Mouse (Mus musculus) midbrain, embryonic 13.5 days (tissue): ENCODE data around the gene Map10. TPM values are rescaled to one million over a fixed set of nuclear protein-coding genes. Genes with fewer than 3 reads are reported as not detected.

Experiments
- ATAC-seq: fragments of 200-750 bp; cut with Nextera tagmentation; 2 replicates; pipeline ENCODE4 v1.8.0; 2017; ENCODE audit warnings: mild to moderate bottlenecking, moderate TSS enrichment, moderate library complexity
- H3K27ac ChIP-seq: fragments of 300-500 bp; sonication (generic); 2 replicates; pipeline ENCODE4 v1.5.1; 2015; ENCODE audit warnings: inconsistent platforms, mild to moderate bottlenecking, moderate library complexity
- H3K27me3 ChIP-seq: fragments of 300-500 bp; sonication (generic); 2 replicates; pipeline ENCODE4 v1.6.1; 2015; ENCODE audit warnings: mild to moderate bottlenecking, inconsistent platforms
- H3K36me3 ChIP-seq: fragments of 300-500 bp; sonication (generic); 2 replicates; pipeline ENCODE4 v1.6.1; 2015; ENCODE audit warnings: mild to moderate bottlenecking, inconsistent platforms
- H3K4me1 ChIP-seq: fragments of 300-500 bp; sonication (generic); replicated peaks from 2 replicates; pipeline ENCODE4 v1.6.1; 2015; ENCODE audit warnings: inconsistent platforms
- H3K4me2 ChIP-seq: fragments of 300-500 bp; sonication (generic); replicated peaks from 2 replicates; pipeline ENCODE4 v1.6.1; 2015; ENCODE audit warnings: moderate library complexity, mild to moderate bottlenecking, inconsistent platforms
- H3K4me3 ChIP-seq: fragments of 300-500 bp; sonication (generic); replicated peaks from 2 replicates; pipeline ENCODE4 v1.5.1; 2015; ENCODE audit warnings: mild to moderate bottlenecking, inconsistent platforms
- H3K9ac ChIP-seq: fragments of 300-500 bp; sonication (generic); replicated peaks from 2 replicates; pipeline ENCODE4 v1.6.1; 2015; ENCODE audit warnings: mild to moderate bottlenecking, inconsistent platforms
- H3K9me3 ChIP-seq: fragments of 300-500 bp; sonication (generic); 2 replicates; pipeline ENCODE4 v1.6.1; 2016; ENCODE audit warnings: mild to moderate bottlenecking, inconsistent platforms
- WGBS: fragments of 180-500 bp; shearing (Covaris S2); methylation state at CpG from one replicate; pipeline ENCODE4 v1.1.7; 2015; 5-methylcytosine and 5-hydroxymethylcytosine counted together
- polyA plus RNA-seq: library from polyadenylated mRNA; unstranded; fragments of >200 nt; fragmentation: Nextera tagmentation; extraction: Ambion mirVana; gene quantifications from 2 replicates; pipeline ENCODE4 v1.2.1, GENCODE M21; 2015

Map10 gene
- polyA plus RNA-seq, 1 experiment from 2014 or later, result 8.7 TPM

- H3K9me3 ChIP-seq, result peaks cover 7% of the 10 kb centered on the region; the same call in 1 of the 2 replicates
- no peak overlapping the region for H3K4me2 ChIP-seq
- no peak overlapping the region for H3K4me3 ChIP-seq
- peaks cover 3% of the 10 kb centered on the region for H3K4me1 ChIP-seq
- 89% methylated on average over 6 of the region's 6 CpGs for WGBS
- no peaks in the 10 kb centered on the region for H3K36me3 ChIP-seq
- H3K27me3 ChIP-seq, result no peaks in the 10 kb centered on the region
- ATAC-seq, result no peak
- H3K27ac ChIP-seq, result no peak overlapping the region
- H3K9ac ChIP-seq, result no peak overlapping the region
These were observed 26.3 kb downstream of the Map10 start for GRCm38 (mm10) chr8:125695951-125696350.

GRCm38 (mm10) chr8:125699391-125700025 lies 29.9 kb downstream of the Map10 start:
- peaks cover 7% of the 10 kb centered on the region; the same call in 1 of the 2 replicates for H3K9me3 ChIP-seq
- WGBS, result 61% methylated on average over 6 of the region's 6 CpGs
- ATAC-seq, result no peak
- H3K9ac ChIP-seq, result no peak overlapping the region
- H3K4me3 ChIP-seq, result no peak overlapping the region
- no peaks in the 10 kb centered on the region for H3K36me3 ChIP-seq
- H3K27me3 ChIP-seq, result no peaks in the 10 kb centered on the region
- H3K4me1 ChIP-seq, result no peaks in the 10 kb centered on the region
- no peak overlapping the region for H3K4me2 ChIP-seq
- no peak overlapping the region for H3K27ac ChIP-seq

GRCm38 (mm10) chr8:125700407-125700806 lies 30.8 kb downstream of the Map10 start:
- H3K4me2 ChIP-seq, result no peak overlapping the region
- H3K4me3 ChIP-seq, result no peak overlapping the region
- H3K9ac ChIP-seq, result no peak overlapping the region
- 78% methylated on average over 7 of the region's 7 CpGs for WGBS
- H3K36me3 ChIP-seq, result no peaks in the 10 kb centered on the region
- ATAC-seq, result no peak
- peaks cover 7% of the 10 kb centered on the region; the same call in 1 of the 2 replicates for H3K9me3 ChIP-seq
- H3K4me1 ChIP-seq, result no peaks in the 10 kb centered on the region
- H3K27me3 ChIP-seq, result no peaks in the 10 kb centered on the region
- H3K27ac ChIP-seq, result no peak overlapping the region

GRCm38 (mm10) chr8:125702868-125703473 lies 33.4 kb downstream of the Map10 start:
- H3K9ac ChIP-seq, result no peak overlapping the region
- no peaks in the 10 kb centered on the region for H3K27me3 ChIP-seq
- no peak overlapping the region for H3K4me2 ChIP-seq
- H3K4me1 ChIP-seq, result 0 out of 2 replicates have a peak, but pooled peaks cover 4% of the 10 kb centered on the region
- H3K27ac ChIP-seq, result no peak overlapping the region
- no peak overlapping the region for H3K4me3 ChIP-seq
- peaks cover 7% of the 10 kb centered on the region; the same call in 1 of the 2 replicates for H3K9me3 ChIP-seq
- WGBS, result 71% methylated on average over 15 of the region's 15 CpGs
- 0 out of 2 replicates have a peak, but pooled peaks have one; percentile 34 for ATAC-seq
- no peaks in the 10 kb centered on the region for H3K36me3 ChIP-seq

GRCm38 (mm10) chr8:125704434-125704833 lies 34.8 kb downstream of the Map10 start:
- 85% methylated on average over 6 of the region's 6 CpGs for WGBS
- ATAC-seq, result no peak

GRCm38 (mm10) chr8:125705816-125706215 lies 36.2 kb downstream of the Map10 start:
- Histone ChIP-seq H3K27me3 (no peaks in the 10 kb centered on the region), H3K36me3 (no peaks in the 10 kb centered on the region), H3K9me3 (no peaks in the 10 kb centered on the region), H3K4me2 (no peak overlapping the region), H3K4me3 (no peak overlapping the region), H3K9ac (no peak overlapping the region), H3K4me1 (0 out of 2 replicates have a peak, but pooled peaks cover 4% of the 10 kb centered on the region), H3K27ac (no peak overlapping the region)
- WGBS, result 83% methylated on average over 7 of the region's 7 CpGs
- ATAC-seq, result no peak

More at GRCm38 (mm10) chr8:125704434-125704833, 34.8 kb downstream of the Map10 start:
- Histone ChIP-seq H3K36me3 (no peaks in the 10 kb centered on the region), H3K27ac (no peak overlapping the region), H3K27me3 (no peaks in the 10 kb centered on the region), H3K4me2 (no peak overlapping the region), H3K4me3 (no peak overlapping the region), H3K9me3 (no peaks in the 10 kb centered on the region), H3K9ac (no peak overlapping the region), H3K4me1 (0 out of 2 replicates have a peak, but pooled peaks cover 4% of the 10 kb centered on the region)

- Histone ChIP-seq H3K4me3 (no peak overlapping the region), H3K9ac (no peak overlapping the region), H3K4me1 (0 out of 2 replicates have a peak, but pooled peaks cover 4% of the 10 kb centered on the region), H3K9me3 (no peaks in the 10 kb centered on the region; the same call in 1 of the 2 replicates), H3K4me2 (no peak overlapping the region), H3K27ac (no peak overlapping the region), H3K36me3 (no peaks in the 10 kb centered on the region), H3K27me3 (no peaks in the 10 kb centered on the region)
- ATAC-seq, result no peak
- 90% methylated on average over 5 of the region's 5 CpGs for WGBS
These were observed 39.6 kb downstream of the Map10 start for GRCm38 (mm10) chr8:125709171-125709570.

- H3K9me3 ChIP-seq, result no peaks in the 10 kb centered on the region; the same call in 1 of the 2 replicates
- 91% methylated on average over 5 of the region's 5 CpGs for WGBS
- peaks cover 8% of the 10 kb centered on the region for H3K4me1 ChIP-seq
- ATAC-seq, result no peak
- H3K4me2 ChIP-seq, result no peak overlapping the region
- no peak overlapping the region for H3K4me3 ChIP-seq
- no peaks in the 10 kb centered on the region for H3K27me3 ChIP-seq
- H3K36me3 ChIP-seq, result no peaks in the 10 kb centered on the region
- no peak overlapping the region for H3K9ac ChIP-seq
- H3K27ac ChIP-seq, result no peak overlapping the region
These were observed 41.9 kb downstream of the Map10 start for GRCm38 (mm10) chr8:125711514-125711913.

GRCm38 (mm10) chr8:125716211-125716610 lies 46.6 kb downstream of the Map10 start:
- Histone ChIP-seq H3K9ac (no peak overlapping the region), H3K4me2 (no peak overlapping the region), H3K27me3 (no peaks in the 10 kb centered on the region), H3K4me3 (no peak overlapping the region), H3K4me1 (peaks cover 16% of the 10 kb centered on the region), H3K9me3 (no peaks in the 10 kb centered on the region; the same call in 1 of the 2 replicates), H3K27ac (peak overlapping the region; percentile 61), H3K36me3 (no peaks in the 10 kb centered on the region)
- 36% methylated on average over 4 of the region's 4 CpGs for WGBS
- ATAC-seq, result 0 out of 2 replicates have a peak, but pooled peaks have one; percentile 65

GRCm38 (mm10) chr8:125716613-125717012 lies 47.0 kb downstream of the Map10 start:
- Histone ChIP-seq H3K27ac (peak overlapping the region; percentile 61), H3K4me1 (peaks cover 16% of the 10 kb centered on the region), H3K9me3 (no peaks in the 10 kb centered on the region; the same call in 1 of the 2 replicates), H3K36me3 (no peaks in the 10 kb centered on the region), H3K9ac (no peak overlapping the region), H3K4me2 (no peak overlapping the region), H3K27me3 (no peaks in the 10 kb centered on the region), H3K4me3 (no peak overlapping the region)
- peak; percentile 55; the same call in 1 of the 2 replicates for ATAC-seq
- WGBS, result 19% methylated on average over 7 of the region's 7 CpGs

GRCm38 (mm10) chr8:125718914-125719313 lies 49.3 kb downstream of the Map10 start:
- Histone ChIP-seq H3K36me3 (no peaks in the 10 kb centered on the region), H3K27me3 (no peaks in the 10 kb centered on the region), H3K9ac (no peak overlapping the region), H3K4me1 (peaks cover 16% of the 10 kb centered on the region), H3K9me3 (no peaks in the 10 kb centered on the region), H3K4me2 (no peak overlapping the region), H3K27ac (no peak overlapping the region), H3K4me3 (no peak overlapping the region)
- WGBS, result 64% methylated on average over 4 of the region's 4 CpGs
- no peak for ATAC-seq

GRCm38 (mm10) chr8:125722675-125723074 lies 53.1 kb downstream of the Map10 start:
- Histone ChIP-seq H3K36me3 (no peaks in the 10 kb centered on the region), H3K4me3 (no peak overlapping the region), H3K27me3 (no peaks in the 10 kb centered on the region), H3K4me1 (no peaks in the 10 kb centered on the region), H3K9ac (no peak overlapping the region), H3K27ac (no peak overlapping the region), H3K9me3 (no peaks in the 10 kb centered on the region), H3K4me2 (no peak overlapping the region)
- 95% methylated on average over 7 of the region's 7 CpGs for WGBS
- ATAC-seq, result no peak
